Mouse (Mus musculus): ENCODE data around the gene Foxp1. TPM values are rescaled to one million over a fixed set of nuclear protein-coding genes. Genes with fewer than 3 reads are reported as not detected.

Gene Foxp1
- polyA plus RNA-seq, 1 experiment from 2014 or later, result 103 TPM

DNA sequence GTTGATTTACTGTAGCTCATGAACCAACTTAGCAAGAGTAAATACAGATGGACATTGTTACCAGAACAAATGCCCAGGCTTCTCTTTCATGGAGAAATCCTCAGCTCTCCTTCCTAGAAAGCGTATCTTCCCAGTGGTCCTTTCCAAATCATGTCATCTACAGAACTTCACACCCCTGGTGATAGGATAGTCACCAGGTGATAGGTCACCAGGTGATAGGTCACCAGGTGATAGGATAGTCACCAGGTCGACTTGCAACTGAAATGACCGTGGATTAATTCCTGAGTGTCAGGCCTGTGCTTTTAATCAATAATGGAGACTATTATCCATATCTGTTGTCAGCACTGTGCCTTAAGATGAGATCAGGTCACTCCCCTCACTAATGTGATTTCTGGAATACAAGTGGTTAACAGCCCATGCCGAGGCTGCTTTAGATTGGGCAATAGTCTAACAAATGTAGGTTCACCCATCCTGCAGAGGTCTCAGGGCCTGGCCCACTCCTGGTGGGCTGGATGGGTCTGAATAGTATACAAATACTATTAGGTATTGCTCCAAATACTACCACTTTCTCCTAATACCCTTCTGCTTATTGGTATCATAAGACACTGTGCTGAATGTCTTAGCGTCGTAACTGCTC lies 534.9 kb downstream of the Foxp1 start:
- 72% methylated on average over 6 of the region's 6 CpGs for WGBS
- Histone ChIP-seq H3K36me3 (no peaks in the 10 kb centered on the region), H3K4me3 (replicated peaks) (no peak overlapping the region), H3K4me1 (replicated peaks) (peaks cover 16% of the 10 kb centered on the region), H3K9me3 (no peaks in the 10 kb centered on the region), H3K27me3 (replicated peaks) (no peaks in the 10 kb centered on the region), H3K4me2 (replicated peaks) (no peak overlapping the region), H3K27ac (no peak overlapping the region), H3K9ac (no peak overlapping the region)
- no peak for ATAC-seq

DNA sequence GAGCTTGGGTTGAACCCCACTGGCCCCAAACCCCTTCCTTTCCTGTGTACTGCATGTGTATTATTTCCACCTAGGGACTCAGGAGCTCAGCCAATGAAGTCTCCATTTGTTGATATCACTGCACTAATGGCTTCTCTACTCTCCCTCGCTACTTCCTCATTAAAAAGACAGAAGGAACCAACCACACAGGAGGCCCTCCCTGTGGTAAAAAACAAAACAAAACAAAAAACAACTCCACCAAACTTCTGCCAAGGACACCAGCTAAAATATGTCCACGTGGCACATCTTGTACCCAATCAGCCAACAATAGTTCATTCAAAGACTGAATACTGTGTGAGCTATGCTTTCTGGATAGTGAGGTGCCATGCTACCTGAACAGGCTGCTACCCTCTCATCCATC lies 537.1 kb downstream of the Foxp1 start:
- no peak overlapping the region for H3K4me3 ChIP-seq (replicated peaks)
- WGBS, result 81% methylated on average over 2 of the region's 2 CpGs
- no peak overlapping the region for H3K27ac ChIP-seq
- H3K9ac ChIP-seq, result no peak overlapping the region
- ATAC-seq, result no peak
- H3K36me3 ChIP-seq, result 0 out of 2 replicates have a peak, but pooled peaks cover 2% of the 10 kb centered on the region
- H3K27me3 ChIP-seq (replicated peaks), result no peaks in the 10 kb centered on the region
- H3K9me3 ChIP-seq, result no peaks in the 10 kb centered on the region
- H3K4me1 ChIP-seq (replicated peaks), result 0 out of 2 replicates have a peak, but pooled peaks cover 4% of the 10 kb centered on the region
- no peak overlapping the region for H3K4me2 ChIP-seq (replicated peaks)

DNA sequence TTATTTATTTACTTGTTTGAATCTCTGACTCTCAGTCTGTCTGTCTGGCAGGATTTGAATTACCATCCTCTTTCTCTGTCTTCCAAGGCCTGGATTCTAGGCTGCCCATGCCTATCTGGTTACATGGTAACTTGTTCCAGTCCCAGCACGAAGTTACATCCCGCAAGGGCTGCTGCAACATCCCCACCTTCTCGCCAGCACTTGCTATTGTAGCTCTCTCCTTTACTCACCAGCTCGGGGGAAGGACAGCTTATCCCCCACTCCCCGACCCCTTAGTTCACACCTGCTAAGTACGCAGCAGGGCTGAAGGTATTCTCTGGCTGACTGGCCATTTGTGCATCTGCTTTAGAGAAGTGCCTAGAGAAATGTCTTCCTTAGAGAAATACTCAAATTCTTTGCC lies 537.9 kb downstream of the Foxp1 start:
- 78% methylated on average over 6 of the region's 6 CpGs for WGBS
- no peak overlapping the region for H3K27ac ChIP-seq
- H3K27me3 ChIP-seq (replicated peaks), result no peaks in the 10 kb centered on the region
- H3K4me1 ChIP-seq (replicated peaks), result 0 out of 2 replicates have a peak, but pooled peaks cover 4% of the 10 kb centered on the region
- H3K9me3 ChIP-seq, result no peaks in the 10 kb centered on the region
- H3K36me3 ChIP-seq, result 0 out of 2 replicates have a peak, but pooled peaks cover 2% of the 10 kb centered on the region
- no peak for ATAC-seq
- no peak overlapping the region for H3K9ac ChIP-seq
- no peak overlapping the region for H3K4me3 ChIP-seq (replicated peaks)
- H3K4me2 ChIP-seq (replicated peaks), result no peak overlapping the region

DNA sequence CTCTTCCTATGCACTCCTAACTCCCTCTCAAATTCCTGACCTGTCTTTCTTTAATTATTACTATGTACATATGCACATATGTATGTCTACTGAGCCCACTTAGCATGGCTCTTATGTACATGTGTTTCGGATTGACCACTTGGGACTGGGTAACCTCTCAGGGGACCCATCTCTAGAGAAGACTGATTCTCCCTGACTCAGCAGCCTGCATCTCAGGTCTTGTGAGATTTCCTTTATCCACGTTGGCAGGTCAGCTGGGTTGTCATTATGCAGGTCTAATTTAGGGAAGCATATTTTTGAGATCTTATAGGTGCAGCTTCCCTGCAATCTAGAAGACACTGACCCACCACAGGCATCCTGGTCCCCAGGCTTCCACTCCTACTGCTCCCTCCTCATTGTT lies 538.5 kb downstream of the Foxp1 start:
- Histone ChIP-seq H3K4me1 (replicated peaks) (0 out of 2 replicates have a peak, but pooled peaks cover 4% of the 10 kb centered on the region), H3K27ac (no peak overlapping the region), H3K9ac (no peak overlapping the region), H3K9me3 (no peaks in the 10 kb centered on the region), H3K36me3 (0 out of 2 replicates have a peak, but pooled peaks cover 2% of the 10 kb centered on the region), H3K4me3 (replicated peaks) (no peak overlapping the region), H3K27me3 (replicated peaks) (no peaks in the 10 kb centered on the region), H3K4me2 (replicated peaks) (no peak overlapping the region)
- ATAC-seq, result no peak
- 76% methylated on average over 2 of the region's 2 CpGs for WGBS

DNA sequence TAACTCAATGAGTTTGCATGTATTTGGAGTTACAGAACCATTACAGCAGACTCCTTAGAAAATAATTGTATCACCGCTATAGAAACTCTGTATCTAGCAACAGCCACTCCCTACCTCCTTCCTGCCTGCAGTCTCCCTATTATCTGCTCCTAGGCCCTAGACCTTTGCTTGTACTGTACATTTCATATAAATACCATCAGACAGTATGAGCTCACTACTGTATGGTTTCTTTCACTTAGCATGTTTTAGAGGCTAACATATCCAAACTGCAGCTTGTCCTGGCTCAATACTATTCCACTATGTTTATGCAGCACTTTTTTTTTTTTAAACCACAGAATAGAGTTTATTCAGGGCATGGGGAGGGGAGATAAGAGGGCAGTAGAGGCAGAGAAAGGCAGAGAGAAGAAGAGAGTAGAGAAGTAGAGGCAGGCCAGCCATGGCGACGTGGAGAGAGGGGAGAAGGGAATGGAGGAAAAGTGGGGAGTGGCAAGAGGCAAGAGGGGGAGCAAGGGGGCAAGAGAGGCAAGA lies 539.1 kb downstream of the Foxp1 start:
- no peak overlapping the region for H3K9ac ChIP-seq
- 0 out of 2 replicates have a peak, but pooled peaks cover 2% of the 10 kb centered on the region for H3K36me3 ChIP-seq
- no peaks in the 10 kb centered on the region for H3K9me3 ChIP-seq
- H3K27ac ChIP-seq, result no peak overlapping the region
- 91% methylated on average over 3 of the region's 3 CpGs for WGBS
- H3K4me2 ChIP-seq (replicated peaks), result no peak overlapping the region
- no peak for ATAC-seq
- 0 out of 2 replicates have a peak, but pooled peaks cover 4% of the 10 kb centered on the region for H3K4me1 ChIP-seq (replicated peaks)
- no peak overlapping the region for H3K4me3 ChIP-seq (replicated peaks)
- H3K27me3 ChIP-seq (replicated peaks), result no peaks in the 10 kb centered on the region

DNA sequence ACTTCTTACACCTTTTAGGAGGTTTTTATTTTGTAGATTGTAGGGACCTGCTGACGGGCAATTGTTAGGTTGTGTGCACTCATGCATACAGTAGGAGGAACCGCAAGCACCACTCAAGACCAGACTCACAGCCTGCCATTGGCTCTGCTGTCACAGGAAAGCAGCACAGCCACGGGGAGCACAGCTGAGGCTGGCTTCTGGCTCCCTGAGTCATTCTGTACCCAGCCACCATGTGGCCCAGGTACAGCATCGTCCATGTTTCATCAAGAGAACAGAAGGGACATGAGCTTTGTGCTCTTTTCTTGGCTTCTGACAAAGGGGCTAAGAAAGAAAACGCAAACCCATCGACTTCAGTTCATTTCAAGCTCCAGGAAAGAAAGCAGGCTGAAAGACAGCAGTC lies 541.3 kb downstream of the Foxp1 start:
- H3K4me3 ChIP-seq (replicated peaks), result no peak overlapping the region
- ATAC-seq, result no peak
- 89% methylated on average over 6 of the region's 6 CpGs for whole genome bisulfite sequencing

DNA sequence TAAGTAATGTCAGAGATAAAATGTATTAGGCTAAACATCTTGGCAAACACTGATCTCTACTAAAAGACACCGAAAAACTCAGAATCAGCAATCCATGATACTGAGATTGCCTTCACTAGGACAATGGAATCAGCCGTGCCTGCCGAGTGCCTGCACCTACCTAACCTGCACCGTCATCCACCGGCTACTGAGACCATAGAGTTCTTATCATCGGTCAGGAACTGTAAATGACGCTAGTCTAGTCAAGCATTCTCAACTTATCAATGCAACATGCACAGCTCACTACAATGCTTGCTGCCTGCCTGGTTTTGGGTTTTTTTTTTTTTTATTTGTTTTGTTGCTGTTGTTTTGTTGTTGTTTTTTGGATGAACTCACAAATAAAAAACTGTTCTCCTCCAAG lies 542.1 kb downstream of the Foxp1 start:
- no peak overlapping the region for H3K27ac ChIP-seq
- H3K36me3 ChIP-seq, result peaks cover 7% of the 10 kb centered on the region; the same call in 1 of the 2 replicates
- H3K4me1 ChIP-seq (replicated peaks), result no peaks in the 10 kb centered on the region
- H3K9ac ChIP-seq, result no peak overlapping the region
- ATAC-seq, result no peak
- H3K4me3 ChIP-seq (replicated peaks), result no peak overlapping the region
- no peaks in the 10 kb centered on the region for H3K27me3 ChIP-seq (replicated peaks)
- no peak overlapping the region for H3K4me2 ChIP-seq (replicated peaks)
- 73% methylated on average over 7 of the region's 7 CpGs for WGBS
- no peaks in the 10 kb centered on the region for H3K9me3 ChIP-seq

More for the DNA sequence above, 541.3 kb downstream of the Foxp1 start:
- H3K27ac ChIP-seq, result no peak overlapping the region
- 0 out of 2 replicates have a peak, but pooled peaks cover 4% of the 10 kb centered on the region for H3K4me1 ChIP-seq (replicated peaks)
- no peak overlapping the region for H3K4me2 ChIP-seq (replicated peaks)
- H3K9ac ChIP-seq, result no peak overlapping the region
- no peaks in the 10 kb centered on the region for H3K9me3 ChIP-seq
- H3K36me3 ChIP-seq, result peaks cover 7% of the 10 kb centered on the region; the same call in 1 of the 2 replicates
- H3K27me3 ChIP-seq (replicated peaks), result no peaks in the 10 kb centered on the region

DNA sequence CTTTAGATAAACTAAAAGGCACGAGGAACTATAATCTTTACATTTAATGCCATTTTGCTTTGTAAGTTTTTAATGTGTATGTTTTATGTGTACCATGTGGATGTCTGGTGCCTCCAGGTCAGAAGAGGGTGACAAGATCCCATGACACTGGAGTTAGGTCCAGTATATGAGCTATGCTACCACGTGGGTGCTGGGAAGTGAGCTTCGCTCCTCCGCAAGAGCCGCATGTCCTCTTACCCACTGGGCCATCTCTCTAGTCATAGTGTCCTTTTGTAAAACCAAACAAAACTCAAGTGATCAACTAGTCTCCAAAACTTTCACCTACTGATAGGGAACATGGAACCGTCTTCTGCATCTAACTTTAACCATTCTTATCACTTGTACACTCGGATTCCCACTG lies 542.5 kb downstream of the Foxp1 start:
- no peak overlapping the region for H3K9ac ChIP-seq
- no peak overlapping the region for H3K4me3 ChIP-seq (replicated peaks)
- no peaks in the 10 kb centered on the region for H3K9me3 ChIP-seq
- ATAC-seq, result no peak
- H3K36me3 ChIP-seq, result peaks cover 11% of the 10 kb centered on the region; the same call in 1 of the 2 replicates
- H3K27ac ChIP-seq, result no peak overlapping the region
- no peaks in the 10 kb centered on the region for H3K27me3 ChIP-seq (replicated peaks)
- no peak overlapping the region for H3K4me2 ChIP-seq (replicated peaks)
- H3K4me1 ChIP-seq (replicated peaks), result no peaks in the 10 kb centered on the region
- WGBS, result 89% methylated on average over 7 of the region's 7 CpGs

DNA sequence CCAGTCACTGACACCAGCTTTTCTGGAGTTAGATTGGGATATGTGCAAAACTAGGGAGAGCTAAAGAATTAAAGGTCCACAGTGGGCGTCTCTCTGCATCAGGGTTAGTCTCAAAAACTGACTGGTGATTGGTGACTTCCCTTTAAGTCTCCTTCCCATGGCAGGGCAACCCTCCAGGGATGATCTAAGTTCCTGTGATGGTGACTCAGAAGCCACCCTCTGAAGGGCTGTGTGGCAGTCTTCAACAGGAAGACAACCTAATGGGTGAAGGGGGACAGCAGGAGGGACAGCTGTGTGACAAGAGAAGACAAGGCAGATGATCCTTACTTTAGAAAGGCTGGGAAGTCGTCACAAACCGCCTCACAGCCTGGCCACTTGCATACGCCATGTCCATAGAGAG lies 544.7 kb downstream of the Foxp1 start:
- Histone ChIP-seq H3K4me2 (replicated peaks) (no peak overlapping the region), H3K4me1 (replicated peaks) (no peaks in the 10 kb centered on the region), H3K9me3 (no peaks in the 10 kb centered on the region), H3K27me3 (replicated peaks) (no peaks in the 10 kb centered on the region), H3K4me3 (replicated peaks) (no peak overlapping the region), H3K27ac (no peak overlapping the region), H3K9ac (no peak overlapping the region), H3K36me3 (peaks cover 11% of the 10 kb centered on the region; the same call in 1 of the 2 replicates)
- 95% methylated on average over 4 of the region's 4 CpGs for WGBS
- ATAC-seq, result no peak

DNA sequence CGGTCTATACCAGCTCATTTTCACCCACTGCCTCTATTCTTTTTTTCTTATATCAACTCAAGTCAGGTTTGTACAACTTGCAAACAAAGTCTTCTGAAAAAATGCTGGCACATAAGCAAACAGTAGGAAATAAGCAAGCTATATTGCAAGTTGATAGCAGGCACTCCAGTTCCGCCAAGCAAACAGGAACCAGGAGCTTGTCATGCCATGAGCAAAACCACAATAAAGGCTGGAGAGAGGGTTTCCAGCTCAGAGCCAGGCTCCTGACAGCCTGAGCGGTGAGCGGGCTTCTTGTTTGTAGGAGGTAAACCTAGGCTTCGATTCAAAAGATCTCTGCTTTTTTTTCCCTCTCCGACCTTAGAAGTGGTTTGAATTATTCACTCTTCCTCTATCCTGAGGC lies 546.6 kb downstream of the Foxp1 start:
- no peak overlapping the region for H3K4me2 ChIP-seq (replicated peaks)
- H3K9me3 ChIP-seq, result no peaks in the 10 kb centered on the region
- H3K27me3 ChIP-seq (replicated peaks), result no peaks in the 10 kb centered on the region
- no peak overlapping the region for H3K4me3 ChIP-seq (replicated peaks)
- no peak for ATAC-seq
- H3K9ac ChIP-seq, result no peak overlapping the region
- peaks cover 10% of the 10 kb centered on the region; the same call in 1 of the 2 replicates for H3K36me3 ChIP-seq
- 0 out of 2 replicates have a peak, but pooled peaks cover 3% of the 10 kb centered on the region for H3K4me1 ChIP-seq (replicated peaks)
- H3K27ac ChIP-seq, result no peak overlapping the region
- 82% methylated on average over 6 of the region's 6 CpGs for WGBS

DNA sequence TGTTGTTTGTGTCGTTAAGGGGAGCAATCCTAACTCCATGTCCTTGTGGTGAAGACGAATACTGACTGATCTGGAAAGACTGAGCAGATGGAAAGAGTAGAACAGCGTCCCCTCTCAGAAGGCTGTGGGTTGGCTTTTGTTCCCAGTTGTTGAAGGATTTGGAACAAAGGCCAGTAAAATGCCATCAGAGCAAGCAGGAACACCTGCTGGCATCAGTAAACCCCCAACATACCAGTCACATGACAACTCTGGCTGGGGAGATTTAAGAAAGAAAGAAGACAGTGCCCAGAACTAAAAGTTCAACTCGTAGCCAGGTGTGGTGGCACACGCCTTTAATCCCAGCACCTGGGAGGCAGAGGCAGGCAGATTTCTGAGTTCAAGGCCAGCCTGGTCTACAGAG lies 549.1 kb downstream of the Foxp1 start:
- Histone ChIP-seq H3K27ac (no peak overlapping the region), H3K4me3 (replicated peaks) (no peak overlapping the region), H3K9ac (no peak overlapping the region), H3K4me2 (replicated peaks) (no peak overlapping the region), H3K9me3 (no peaks in the 10 kb centered on the region), H3K36me3 (peaks cover 9% of the 10 kb centered on the region; the same call in 1 of the 2 replicates), H3K4me1 (replicated peaks) (0 out of 2 replicates have a peak, but pooled peaks cover 3% of the 10 kb centered on the region), H3K27me3 (replicated peaks) (no peaks in the 10 kb centered on the region)
- no peak for ATAC-seq
- WGBS, result 87% methylated on average over 5 of the region's 5 CpGs

DNA sequence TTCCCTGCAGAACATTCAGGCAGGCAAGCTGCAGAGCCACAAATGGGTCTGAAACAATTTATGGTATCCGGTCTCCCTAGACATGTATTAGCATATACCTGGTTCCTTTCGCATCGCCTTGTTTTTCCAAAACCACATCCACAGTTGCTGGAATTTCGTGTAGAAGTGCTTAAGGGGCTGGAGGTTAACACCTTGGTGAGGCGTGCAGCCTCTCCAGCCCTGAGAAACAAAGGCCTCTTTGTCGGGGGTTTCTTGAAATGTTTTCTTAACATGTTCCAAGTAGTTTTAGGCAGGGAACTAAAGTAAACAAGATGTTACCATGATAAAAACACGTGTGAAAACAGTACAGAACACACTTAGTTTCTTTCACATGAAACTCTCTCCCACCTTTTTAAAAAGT lies 550.1 kb downstream of the Foxp1 start:
- no peak overlapping the region for H3K27ac ChIP-seq
- 57% methylated on average over 7 of the region's 7 CpGs for WGBS
- no peak overlapping the region for H3K9ac ChIP-seq
- H3K4me2 ChIP-seq (replicated peaks), result no peak overlapping the region
- 0 out of 2 replicates have a peak, but pooled peaks cover 3% of the 10 kb centered on the region for H3K4me1 ChIP-seq (replicated peaks)
- no peaks in the 10 kb centered on the region for H3K9me3 ChIP-seq
- H3K36me3 ChIP-seq, result peaks cover 5% of the 10 kb centered on the region; the same call in 1 of the 2 replicates
- no peaks in the 10 kb centered on the region for H3K27me3 ChIP-seq (replicated peaks)
- ATAC-seq, result no peak
- H3K4me3 ChIP-seq (replicated peaks), result no peak overlapping the region

DNA sequence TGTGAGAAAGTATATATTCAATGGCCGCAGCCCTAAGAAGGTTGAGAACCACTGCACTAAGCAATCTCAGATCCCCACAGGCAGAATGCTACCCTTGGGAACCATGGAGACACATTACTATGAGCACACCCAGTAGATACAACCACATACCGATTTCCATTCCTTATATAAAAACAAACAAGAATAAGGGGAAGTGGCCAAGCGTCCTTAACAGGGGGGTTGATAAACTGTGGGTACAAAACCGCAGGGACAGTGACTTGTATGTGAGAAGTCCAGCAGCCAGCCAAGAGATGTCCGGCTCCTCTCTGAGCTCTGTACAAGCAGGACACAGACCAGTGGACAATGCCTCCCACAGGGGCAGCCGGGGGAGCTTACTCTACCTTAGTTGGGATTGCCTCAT lies 563.2 kb downstream of the Foxp1 start:
- Histone ChIP-seq H3K9me3 (no peaks in the 10 kb centered on the region), H3K4me2 (replicated peaks) (no peak overlapping the region)
- WGBS, result 78% methylated on average over 6 of the region's 6 CpGs

More for the DNA sequence above, 563.2 kb downstream of the Foxp1 start:
- no peaks in the 10 kb centered on the region for H3K27me3 ChIP-seq (replicated peaks)
- no peak overlapping the region for H3K4me3 ChIP-seq (replicated peaks)
- 0 out of 2 replicates have a peak, but pooled peaks cover 3% of the 10 kb centered on the region for H3K4me1 ChIP-seq (replicated peaks)
- no peak overlapping the region for H3K9ac ChIP-seq
- no peak overlapping the region for H3K27ac ChIP-seq
- no peaks in the 10 kb centered on the region for H3K36me3 ChIP-seq
- no peak for ATAC-seq

Measured in intestine, embryonic 15.5 days (tissue).